Mouse (Mus musculus) lung, embryonic 16.5 days (tissue): Measurements from ENCODE around the gene Eml3. TPM values are rescaled to one million over a fixed set of nuclear protein-coding genes. Genes with fewer than 3 reads are reported as not detected.
A peak's percentile ranks its signal among the peaks of the same experiment; 100 is the strongest.

Source experiments
- ATAC-seq: fragments of 200-750 bp; cut with Nextera tagmentation; 2 replicates; pipeline ENCODE4 v1.8.0; 2017; ENCODE audit warnings: low read depth, mild to moderate bottlenecking, moderate library complexity
- H3K27ac ChIP-seq: fragments of 300-500 bp; sonication (generic); 2 replicates; pipeline ENCODE4 v1.5.1; 2014; ENCODE audit warnings: mild to moderate bottlenecking, control low read depth, low read length
- H3K27me3 ChIP-seq: fragments of 300-500 bp; sonication (generic); 2 replicates; pipeline ENCODE4 v1.6.1; 2014; ENCODE audit warnings: low read depth, low read length, mixed read lengths; ENCODE audit not compliant: control insufficient read depth, insufficient read depth
- H3K36me3 ChIP-seq: fragments of 300-500 bp; sonication (generic); 2 replicates; pipeline ENCODE4 v1.6.1; 2014; ENCODE audit warnings: low read length; ENCODE audit not compliant: control insufficient read depth, insufficient read depth
- H3K4me1 ChIP-seq: fragments of 300-500 bp; sonication (generic); replicated peaks from 2 replicates; pipeline ENCODE4 v1.6.1; 2014; ENCODE audit warnings: low read length, mixed read lengths; ENCODE audit not compliant: control insufficient read depth, insufficient read depth
- H3K4me2 ChIP-seq: fragments of 300-500 bp; sonication (generic); 2 replicates; pipeline ENCODE4 v1.6.1; 2014; ENCODE audit warnings: low read depth, low read length, control low read depth
- H3K4me3 ChIP-seq: fragments of 300-500 bp; sonication (generic); 2 replicates; pipeline ENCODE4 v1.5.1; 2014; ENCODE audit warnings: mild to moderate bottlenecking, low read length, control low read depth
- H3K9ac ChIP-seq: fragments of 300-500 bp; sonication (generic); 2 replicates; pipeline ENCODE4 v1.6.1; 2014; ENCODE audit warnings: low read length, control low read depth
- H3K9me3 ChIP-seq: fragments of 300-500 bp; sonication (generic); 2 replicates; pipeline ENCODE4 v1.6.1; 2016; ENCODE audit warnings: low read length; ENCODE audit not compliant: control insufficient read depth
- whole genome bisulfite sequencing: fragments of 180-500 bp; shearing (Covaris S2); extraction: QIAGEN DNeasy Blood & Tissue Kit; methylation state at CpG from one replicate; pipeline ENCODE4 v1.1.7; 2014; 5-methylcytosine and 5-hydroxymethylcytosine counted together
- microRNA-seq: library from miRNA; unstranded; fragments of <30 nt; microRNA quantifications from one replicate; pipeline ENCODE4, GENCODE M21; 2016
- polyA plus RNA-seq: library from polyadenylated mRNA; unstranded; fragments of >200 nt; fragmentation: Nextera tagmentation; extraction: Ambion mirVana; gene quantifications from 2 replicates; pipeline ENCODE4 v1.2.1, GENCODE M21; 2015

The Eml3 gene
- polyA plus RNA-seq, 1 experiment from 2014 or later: 31.0 TPM

GRCm38 (mm10) chr19:8987816-8988215, 58.5 kb downstream of the Eml3 start:
- Histone ChIP-seq H3K27me3 (no peaks in the 10 kb centered on the region), H3K4me1 (peaks cover 67% of the 10 kb centered on the region), H3K4me2 (no peak overlapping the region), H3K4me3 (no peak overlapping the region), H3K9me3 (no peaks in the 10 kb centered on the region), H3K27ac (no peak overlapping the region; the same call in 1 of the 2 replicates), H3K36me3 (no peaks in the 10 kb centered on the region), H3K9ac (no peak overlapping the region)
- no peak for ATAC-seq
- WGBS: 71% methylated on average over 2 of the region's 2 CpGs

- Histone ChIP-seq H3K9ac (peak overlapping the region; percentile 88), H3K4me2 (peak overlapping the region; percentile 66), H3K27me3 (no peaks in the 10 kb centered on the region), H3K4me1 (peaks cover 68% of the 10 kb centered on the region), H3K9me3 (no peaks in the 10 kb centered on the region), H3K4me3 (peak overlapping the region; percentile 79), H3K36me3 (no peaks in the 10 kb centered on the region), H3K27ac (peak overlapping the region; percentile 95)
- no peak for ATAC-seq
- WGBS: 27% methylated on average over 15 of the region's 15 CpGs
Measured at GRCm38 (mm10) chr19:8988346-8989065, 59.2 kb downstream of the Eml3 start.

- peak; percentile 75 for ATAC-seq
- H3K36me3 ChIP-seq: no peaks in the 10 kb centered on the region
- peak within 1 kb of the TSS; percentile 79 for H3K4me3 ChIP-seq
- peaks cover 62% of the 10 kb centered on the region for H3K4me1 ChIP-seq
- H3K9ac ChIP-seq: peak within 1 kb of the TSS; percentile 88
- H3K27me3 ChIP-seq: no peaks in the 10 kb centered on the region
- no peaks in the 10 kb centered on the region for H3K9me3 ChIP-seq
- WGBS: under 1% methylated on average over 42 of the region's 42 CpGs
- peak within 1 kb of the TSS; percentile 66 for H3K4me2 ChIP-seq
- H3K27ac ChIP-seq: peak within 1 kb of the TSS; percentile 95
Measured at GRCm38 (mm10) chr19:8989066-8989566, 59.8 kb downstream of the Eml3 start, which contains the start of gene Ahnak. Ahnak (plus strand) TSS chr19:8989284.

- Histone ChIP-seq H3K9me3 (no peaks in the 10 kb centered on the region), H3K36me3 (no peaks in the 10 kb centered on the region), H3K27ac (peak overlapping the region; percentile 95), H3K4me3 (peak overlapping the region; percentile 79), H3K4me2 (peak overlapping the region; percentile 66), H3K4me1 (peaks cover 55% of the 10 kb centered on the region), H3K27me3 (no peaks in the 10 kb centered on the region), H3K9ac (peak overlapping the region; percentile 88)
- ATAC-seq: peak; percentile 83
- WGBS: under 1% methylated on average over 52 of the region's 53 CpGs
Measured at GRCm38 (mm10) chr19:8989567-8990431, 60.4 kb downstream of the Eml3 start.

GRCm38 (mm10) chr19:8990432-8991102, 61.2 kb downstream of the Eml3 start:
- peak overlapping the region; percentile 66 for H3K4me2 ChIP-seq
- H3K36me3 ChIP-seq: no peaks in the 10 kb centered on the region
- no peaks in the 10 kb centered on the region for H3K27me3 ChIP-seq
- peak overlapping the region; percentile 79 for H3K4me3 ChIP-seq
- H3K9me3 ChIP-seq: no peaks in the 10 kb centered on the region
- H3K4me1 ChIP-seq: peaks cover 54% of the 10 kb centered on the region
- ATAC-seq: peak; percentile 72
- H3K27ac ChIP-seq: peak overlapping the region; percentile 95
- peak overlapping the region; percentile 88 for H3K9ac ChIP-seq
- 15% methylated on average over 15 of the region's 15 CpGs for WGBS

Small RNA genes lying within 50 kb of the gene (microRNA-seq; reads per million reads assigned to microRNA genes)
- gene Mir5136: not detected

Other genes starting within 250 kb of the Eml3 start
- 77.0 and 78.8 TPM in 2 replicates for gene Slc3a2, start 206.2 kb upstream of the Eml3 start, polyA plus RNA-seq
- 75.5 and 78.9 TPM in 2 replicates for gene Wdr74, start 193.7 kb upstream of the Eml3 start, polyA plus RNA-seq
- 0.83 and 2.7 TPM in 2 replicates for gene 1700092M07Rik, start 188.8 kb upstream of the Eml3 start, polyA plus RNA-seq
- 162 and 174 TPM in 2 replicates for gene Stx5a, start 188.1 kb upstream of the Eml3 start, polyA plus RNA-seq
- gene Nxf1, start 172.5 kb upstream of the Eml3 start, polyA plus RNA-seq: 186 and 190 TPM in 2 replicates
- 188 and 194 TPM in 2 replicates for gene Tmem223, start 158.6 kb upstream of the Eml3 start, polyA plus RNA-seq
- gene Tmem179b, start 155.1 kb upstream of the Eml3 start, polyA plus RNA-seq: 88.2 and 89.7 TPM in 2 replicates
- gene Taf6l, start 143.1 kb upstream of the Eml3 start, polyA plus RNA-seq: 24.0 and 26.0 TPM in 2 replicates
- 140 and 147 TPM in 2 replicates for gene Polr2g, start 131.0 kb upstream of the Eml3 start, polyA plus RNA-seq
- gene Zbtb3, start 127.0 kb upstream of the Eml3 start, polyA plus RNA-seq: 5.5 and 5.6 TPM in 2 replicates
- 55.2 and 56.5 TPM in 2 replicates for gene Ttc9c, start 110.2 kb upstream of the Eml3 start, polyA plus RNA-seq
- gene Hnrnpul2, start 109.5 kb upstream of the Eml3 start, polyA plus RNA-seq: 4.4 and 5.0 TPM in 2 replicates
- gene AC129217.1, start 99.8 kb upstream of the Eml3 start, polyA plus RNA-seq: not detected in 2 replicates
- 54.1 and 54.6 TPM in 2 replicates for gene Bscl2, start 92.1 kb upstream of the Eml3 start, polyA plus RNA-seq
- gene Gng3, start 90.4 kb upstream of the Eml3 start, polyA plus RNA-seq: 2.8 and 3.3 TPM in 2 replicates
- gene Lrrn4cl, start 78.8 kb upstream of the Eml3 start, polyA plus RNA-seq: 1.6 and 1.7 TPM in 2 replicates
- gene Ubxn1, start 58.1 kb upstream of the Eml3 start, polyA plus RNA-seq: 156 and 164 TPM in 2 replicates
- 63.5 and 64.0 TPM in 2 replicates for gene Uqcc3, start 48.6 kb upstream of the Eml3 start, polyA plus RNA-seq
- gene Lbhd1, start 45.8 kb upstream of the Eml3 start, polyA plus RNA-seq: 71.3 and 75.9 TPM in 2 replicates
- gene Gm49403, start 45.6 kb upstream of the Eml3 start, polyA plus RNA-seq: not detected in 2 replicates
- gene 1810009A15Rik, start 40.7 kb upstream of the Eml3 start, polyA plus RNA-seq: 68.4 and 71.4 TPM in 2 replicates
- gene Gm49416, start 40.6 kb upstream of the Eml3 start, polyA plus RNA-seq: not detected in 2 replicates
- 38.3 and 40.8 TPM in 2 replicates for gene Ints5, start 36.5 kb upstream of the Eml3 start, polyA plus RNA-seq
- 125 and 127 TPM in 2 replicates for gene Ganab, start 31.5 kb upstream of the Eml3 start, polyA plus RNA-seq
- 40.2 and 43.5 TPM in 2 replicates for gene B3gat3, start 9.2 kb upstream of the Eml3 start, polyA plus RNA-seq
- 2.8 and 4.0 TPM in 2 replicates for gene Rom1, start 196 bp upstream of the Eml3 start, polyA plus RNA-seq
- gene Mta2, start 12.3 kb downstream of the Eml3 start, polyA plus RNA-seq: 149 and 164 TPM in 2 replicates
- gene Tut1, start 24.3 kb downstream of the Eml3 start, polyA plus RNA-seq: 27.5 and 28.9 TPM in 2 replicates
- 366 TPM in 2 replicates for gene Eef1g, start 37.5 kb downstream of the Eml3 start, polyA plus RNA-seq
- gene Ahnak, start 59.7 kb downstream of the Eml3 start, polyA plus RNA-seq: 30.5 and 31.0 TPM in 2 replicates
- 25.3 and 50.5 TPM in 2 replicates for gene Scgb1a1, start 158.4 kb downstream of the Eml3 start, polyA plus RNA-seq
- gene Asrgl1, start 206.1 kb downstream of the Eml3 start, polyA plus RNA-seq: 15.3 and 18.8 TPM in 2 replicates